Mouse (Mus musculus) left cerebral cortex, postnatal 10 days (tissue): ENCODE measurements around the gene Gm11213. TPM values are rescaled to one million over a fixed set of nuclear protein-coding genes. Genes with fewer than 3 reads are reported as not detected.

Experiments used
- DNase-seq, 2 experiments: peaks; one replicate each; pipeline ENCODE4 v3.0.0; 2021 to 2022; ENCODE audit warnings: low spot score in 2 of 2, mixed read lengths in 1 of 2; ENCODE audit errors: extremely low spot score in 1 of 2
- intact Hi-C: fragments of 180-260 bp; cut with DNase I; formaldehyde crosslinking; loops from one replicate; pipeline ENCODE4 v1.15.1; 2025
- total RNA-seq, 2 experiments: library from RNA; stranded (reverse); gene quantifications; 2 replicates each; pipeline ENCODE4 v1.2.3; 2021

Gene Gm11213
- total RNA-seq, 2 experiments from 2014 or later, result not detected

DNA sequence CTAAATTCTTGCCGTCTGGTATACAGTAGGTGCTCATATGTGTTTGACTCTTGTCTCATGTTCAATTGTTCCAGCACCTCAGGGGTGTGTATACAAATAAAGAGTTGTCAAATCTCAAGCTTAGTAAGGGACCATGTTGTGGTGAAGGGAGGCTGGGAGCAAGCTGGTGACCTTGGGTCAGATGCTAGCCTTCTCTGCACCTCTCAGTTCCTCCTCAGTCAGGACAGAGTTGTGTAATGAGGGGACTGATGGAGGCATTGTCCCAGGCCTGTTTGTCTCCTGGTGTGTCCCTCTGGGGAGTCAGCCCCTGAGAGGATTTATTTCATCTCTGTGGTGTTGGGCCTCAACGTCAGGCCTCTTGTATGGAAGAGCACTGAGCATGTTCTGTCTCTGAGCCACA lies 18.8 kb downstream of the Gm11213 start:
- intact Hi-C loops, result no loop called here
- DNase-seq, result no peak

DNA sequence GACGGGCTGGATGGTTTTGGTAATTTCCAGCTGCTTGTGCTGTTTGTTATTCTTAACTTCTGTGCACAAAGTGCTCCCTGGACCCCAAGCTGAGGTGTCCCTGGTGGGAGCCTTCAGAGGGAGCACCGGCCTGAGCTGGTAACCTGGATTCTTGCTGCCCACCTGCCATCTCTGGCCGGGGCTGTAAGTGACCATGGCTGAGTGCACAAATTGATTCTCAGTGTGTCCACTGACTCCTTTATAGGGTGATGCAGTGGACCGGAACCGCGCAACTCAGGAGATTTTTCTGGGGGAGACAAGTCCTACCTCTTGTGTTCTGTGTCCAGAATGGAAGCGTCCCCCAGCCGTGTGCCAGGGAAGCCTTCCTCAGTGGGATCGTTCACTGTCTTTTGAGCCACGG lies 19.8 kb downstream of the Gm11213 start:
- DNase-seq, result no peak
- intact Hi-C loops, result no loop called here

DNA sequence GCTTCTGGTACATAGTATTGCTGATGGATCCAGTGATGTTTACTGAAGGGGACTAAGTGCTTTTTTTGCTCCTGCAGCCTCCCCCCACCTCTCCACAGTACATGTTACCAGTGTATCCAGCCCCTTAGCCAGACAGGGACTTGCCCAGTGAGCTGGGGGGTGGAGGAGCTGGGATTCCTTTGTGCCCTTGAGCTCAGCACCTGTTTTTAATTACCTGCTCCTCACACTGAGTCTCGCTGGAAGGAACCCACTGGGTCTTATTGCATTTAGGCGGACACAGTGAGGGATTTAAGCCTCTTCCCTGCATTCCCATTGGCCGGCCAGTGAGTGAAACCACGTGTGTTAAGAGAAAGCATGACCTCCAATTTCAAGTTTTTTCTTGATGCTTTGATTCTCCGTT lies 22.5 kb downstream of the Gm11213 start:
- DNase-seq, result peak in 1 of 2 experiments; percentile 7

GRCm38 (mm10) chr4:63580078-63580477 lies 25.0 kb downstream of the Gm11213 start:
- intact Hi-C loops, result no loop called here

More for the DNA sequence above, 22.5 kb downstream of the Gm11213 start:
- intact Hi-C loops, result no loop called here

DNA sequence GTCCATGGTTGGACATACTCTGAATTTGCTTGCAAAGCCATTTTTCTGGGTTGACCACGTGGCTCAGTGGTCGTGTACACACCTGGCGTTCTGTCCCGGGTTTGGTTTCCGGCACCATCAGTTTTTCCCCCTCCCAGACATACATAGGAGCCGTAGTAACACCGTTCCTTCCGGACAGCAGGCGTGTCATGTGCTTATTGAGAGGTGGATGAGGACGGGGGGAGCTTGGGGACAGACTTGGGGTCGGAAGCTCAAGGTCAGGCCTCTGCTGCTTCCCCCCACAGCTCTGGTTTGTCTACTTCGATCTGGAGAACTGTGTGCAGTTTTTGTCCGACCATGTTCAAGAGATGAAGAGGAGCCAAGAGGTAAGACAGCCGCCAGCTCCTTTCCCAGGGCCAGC lies 25.4 kb downstream of the Gm11213 start:
- intact Hi-C loops, result no loop called here
- no peak for DNase-seq

More at GRCm38 (mm10) chr4:63580078-63580477, 25.0 kb downstream of the Gm11213 start:
- DNase-seq, result peak in 1 of 2 experiments; percentile 28

DNA sequence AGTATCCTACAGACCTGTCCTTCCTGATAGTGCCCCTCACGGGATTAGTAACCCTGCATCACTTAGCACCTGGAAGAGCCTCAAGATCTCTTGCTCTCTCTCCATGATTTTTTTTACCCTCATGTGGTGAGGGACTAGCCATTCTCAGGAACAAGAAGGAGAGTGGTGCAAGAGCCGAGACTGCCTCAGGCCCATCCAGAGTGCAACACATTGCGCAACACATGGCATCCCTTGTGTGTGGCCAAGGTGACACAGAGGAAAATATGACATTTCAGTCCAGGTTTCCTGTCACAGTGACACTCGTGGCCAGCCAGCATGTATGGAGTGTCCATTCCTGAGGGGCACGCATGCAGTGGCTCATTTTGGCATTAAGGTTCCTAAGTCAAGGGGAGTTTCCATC lies 32.4 kb downstream of the Gm11213 start:
- no peak for DNase-seq
- intact Hi-C loops, result no loop called here

DNA sequence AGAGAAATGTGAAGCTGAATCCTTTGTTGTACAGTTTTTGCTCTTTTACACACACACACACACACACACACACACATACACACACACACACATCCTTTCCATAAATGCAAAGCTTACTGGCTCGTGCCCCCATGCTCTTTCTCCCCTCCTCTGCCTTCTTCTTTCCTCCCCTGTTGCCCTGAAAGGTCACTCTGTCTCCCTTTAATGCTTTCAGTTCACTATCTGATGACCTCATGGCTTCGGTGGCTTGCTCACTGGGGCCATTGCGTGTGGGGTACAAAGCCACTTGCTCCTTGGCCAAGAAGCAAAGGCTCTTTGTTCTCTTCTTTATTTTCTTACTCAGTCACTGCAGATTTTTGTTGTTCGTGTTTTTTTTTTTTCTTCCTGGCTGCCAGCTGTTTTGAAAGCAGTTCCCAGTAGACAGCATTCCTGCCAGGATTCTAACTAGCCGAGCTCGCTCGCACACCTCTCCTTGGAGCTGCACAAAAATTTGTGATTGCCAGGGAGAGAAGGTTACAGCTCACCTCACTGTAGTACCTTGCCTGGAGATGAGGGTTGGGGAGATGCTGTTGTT lies 34.8 kb downstream of the Gm11213 start:
- DNase-seq, result no peak
- intact Hi-C loops, result no loop called here

DNA sequence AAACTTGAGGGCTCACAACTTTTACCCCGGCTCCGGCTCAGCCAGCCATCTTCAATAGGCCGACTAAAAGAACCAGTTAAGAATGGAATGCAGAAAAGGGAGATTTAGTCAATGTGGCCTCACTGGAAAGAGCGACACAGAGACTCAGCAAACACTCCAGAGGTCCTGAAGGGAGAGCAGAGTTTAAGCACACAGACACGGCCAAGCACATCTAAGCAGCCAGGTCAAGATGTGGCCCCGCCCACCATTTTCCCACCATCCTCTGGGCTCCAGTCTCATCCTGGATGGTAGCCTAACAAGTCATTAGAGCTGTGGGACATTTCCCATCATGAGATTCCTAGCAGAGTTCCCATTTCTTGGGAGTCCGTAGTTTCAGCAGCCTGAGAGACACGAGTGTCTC lies 35.7 kb downstream of the Gm11213 start:
- DNase-seq, result no peak

GRCm38 (mm10) chr4:63567712-63568390 lies 37.2 kb downstream of the Gm11213 start:
- DNase-seq, result no peak

More for the DNA sequence above, 35.7 kb downstream of the Gm11213 start:
- intact Hi-C loops, result no loop called here

GRCm38 (mm10) chr4:63562742-63563141 lies 42.3 kb downstream of the Gm11213 start:
- no peak for DNase-seq
- intact Hi-C loops, result no loop called here

More at GRCm38 (mm10) chr4:63567712-63568390, 37.2 kb downstream of the Gm11213 start:
- intact Hi-C loops, result no loop called here

- no peak for DNase-seq
- intact Hi-C loops, result no loop called here
Observed at GRCm38 (mm10) chr4:63561861-63562675, 43.0 kb downstream of the Gm11213 start.

- intact Hi-C loops, result no loop called here
- DNase-seq, result no peak
Observed at GRCm38 (mm10) chr4:63560079-63560478, 45.0 kb downstream of the Gm11213 start.

GRCm38 (mm10) chr4:63559127-63559697 lies 45.8 kb downstream of the Gm11213 start:
- intact Hi-C loops, result no loop called here
- DNase-seq, result no peak

GRCm38 (mm10) chr4:63558407-63559081 lies 46.5 kb downstream of the Gm11213 start, which contains the start of gene Tmem268:
Tmem268 (plus strand) TSS chr4:63558781.
- peak in 1 of 2 experiments; percentile 85 for DNase-seq
- intact Hi-C loops, result no loop called here

DNA sequence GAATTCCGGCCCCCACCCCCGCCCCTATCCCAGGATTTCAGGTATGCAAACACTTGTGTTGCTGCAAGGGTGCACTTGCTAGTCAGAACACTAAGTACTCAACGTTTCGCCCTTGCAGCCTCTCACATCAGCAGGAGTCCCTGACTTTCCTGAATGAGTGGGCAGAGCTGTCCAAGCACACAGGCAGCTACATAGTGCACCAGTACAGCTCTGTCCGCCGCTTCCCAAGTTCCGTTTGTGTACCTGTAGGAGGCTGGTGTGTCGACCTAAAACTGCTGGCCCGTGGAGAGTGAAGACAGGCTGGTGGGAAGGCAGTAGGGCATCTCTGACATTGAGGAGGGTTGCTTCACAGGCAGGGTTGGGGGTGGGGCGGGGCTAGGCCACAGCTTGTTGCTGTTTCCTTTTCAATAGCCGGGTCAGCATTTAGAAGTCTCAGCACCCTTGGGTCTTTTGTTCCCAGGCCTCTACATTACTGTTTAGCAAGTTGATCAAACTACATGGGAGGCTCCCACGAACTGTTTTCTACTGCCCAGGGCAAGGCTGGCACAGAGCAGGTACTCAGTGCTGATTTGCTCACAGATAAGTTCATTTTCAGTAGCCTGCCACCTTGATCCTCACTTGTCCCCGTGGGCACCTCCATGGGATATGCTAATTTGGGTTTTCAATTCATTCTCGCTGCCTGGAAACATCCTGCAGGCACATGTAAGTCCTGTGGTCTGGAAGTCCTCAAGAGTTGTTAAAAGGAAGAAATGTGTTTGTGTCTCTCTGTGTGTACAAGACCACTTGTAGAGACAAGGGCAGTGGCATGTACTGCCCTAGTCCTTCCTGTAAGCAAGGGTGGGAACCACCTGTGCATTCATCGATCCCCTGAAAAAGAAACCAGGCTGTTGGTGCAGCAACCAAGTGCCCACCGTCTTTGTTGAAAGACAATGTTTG lies 47.7 kb downstream of the Gm11213 start:
- DNase-seq, result peak in 1 of 2 experiments; percentile 45
- intact Hi-C loops, result no loop called here

DNA sequence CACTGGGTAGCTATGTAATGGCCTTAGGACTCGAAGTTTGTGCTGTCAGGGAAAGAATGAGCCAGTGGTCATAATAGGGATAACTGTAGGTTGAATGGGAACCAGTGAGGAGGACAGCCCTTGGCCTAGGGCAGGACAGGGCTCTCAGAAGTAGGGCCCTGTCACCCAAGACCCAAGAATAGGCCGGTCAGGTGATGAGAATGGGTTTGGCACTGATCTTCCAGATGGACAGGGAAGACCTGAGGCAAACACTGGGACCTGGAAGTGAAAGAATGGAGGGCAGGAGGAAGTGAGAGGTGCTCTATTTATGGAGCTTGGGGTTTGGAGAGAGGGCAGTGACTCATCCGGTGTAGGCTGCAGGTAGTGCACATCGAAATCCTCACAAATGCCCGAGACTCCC lies 48.4 kb downstream of the Gm11213 start:
- DNase-seq, result no peak
- intact Hi-C loops, result no loop called here

DNA sequence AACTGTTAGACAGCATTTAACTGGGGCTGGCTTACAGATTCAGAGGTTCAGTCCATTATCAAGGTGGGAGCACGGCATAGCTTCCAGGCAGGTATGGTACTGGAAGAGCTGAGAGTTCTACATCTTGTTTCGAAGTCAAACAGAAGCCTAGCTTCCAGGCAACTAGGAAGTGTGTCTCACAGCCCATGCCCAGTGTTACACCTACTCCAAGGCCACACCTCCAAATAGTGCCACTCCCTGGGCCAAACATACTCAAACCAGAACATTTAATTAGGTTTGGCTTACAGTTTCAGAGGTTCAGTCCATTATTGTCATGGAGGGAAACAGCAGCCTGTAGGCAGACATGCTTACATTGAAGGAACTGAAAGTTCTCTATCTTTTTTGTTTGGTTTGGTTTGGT lies 50.0 kb downstream of the Gm11213 start:
- intact Hi-C loops, result no loop called here
- DNase-seq, result no peak

DNA sequence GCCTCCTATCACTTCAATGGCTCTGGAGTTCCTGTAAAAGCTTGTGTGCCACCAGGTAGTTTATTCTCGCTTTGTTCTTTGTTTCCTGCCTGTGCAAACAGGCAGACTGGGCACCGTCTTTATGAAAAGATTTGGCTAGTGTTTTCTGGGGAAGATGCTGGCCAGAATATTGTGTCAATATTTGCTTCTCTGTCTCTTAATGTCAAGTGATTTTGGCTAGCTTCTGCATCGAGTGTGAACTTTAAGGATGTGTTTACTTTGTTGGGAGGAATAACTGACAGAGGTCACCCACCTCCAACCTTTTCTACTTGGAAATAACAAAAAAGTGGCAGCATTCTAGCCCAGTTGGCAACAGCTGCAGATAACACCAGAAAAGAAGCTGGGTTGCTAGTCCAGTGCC lies 50.4 kb downstream of the Gm11213 start:
- intact Hi-C loops, result no loop called here

More for the DNA sequence above, 50.4 kb downstream of the Gm11213 start:
- no peak for DNase-seq
